Comparison of ENCODE assay signal across 13 mouse cellular contexts in genomic region chr8:10901014-10901413, GRCm38 (mm10).
DNase-seq lines count a peak whose midpoint lies in the region; ATAC-seq and TF ChIP-seq lines count a peak whose summit lies in the region.
"Had no signal": no experiment of that assay in that cellular context is flagged by ENCODE, and none has a peak within 500 bp of the region (broad histone marks: within the 10 kb centered on the region; RNA-seq: fewer than 3 reads in every experiment).

No protein-coding gene starts in this region.

- no peaks in the 10 kb centered on the region for H3K36me3 ChIP-seq in hindbrain, embryonic 10.5 days
- H3K36me3 ChIP-seq in hindbrain, postnatal 0 days (ENCODE audit: insufficient read depth, low read length): no peaks in the 10 kb centered on the region
- no peaks in the 10 kb centered on the region for H3K36me3 ChIP-seq in liver, embryonic 13.5 days
- H3K36me3 ChIP-seq: heart, embryonic 13.5 days; hindbrain, embryonic 15.5 days had no signal

- no peak for TF ChIP-seq POLR2A in bone marrow, adult 2 months (IDR thresholded peaks at IDR 0.05; ENCODE audit: borderline replicate concordance, control insufficient read depth, low read depth, low read length)

- DNase-seq in hindbrain, embryonic 10.5 days (ENCODE audit: low spot score): no peak
- no peak for DNase-seq in hindbrain, postnatal 0 days (ENCODE audit: low spot score)
- peak; percentile 18 for DNase-seq in liver, embryonic 13.5 days
- peak; percentile 5 for DNase-seq in spleen, adult 12 weeks (ENCODE audit: low spot score)
- DNase-seq in cerebellum, adult 9-10 months: no peak
- DNase-seq in neural tube, embryonic 10.5 days (ENCODE audit: extremely low spot score, low spot score): no peak
- DNase-seq in retina, postnatal 1 day: no peak
- DNase-seq: cerebellum, postnatal 14 days; kidney, postnatal 25 days had no signal

- WGBS in hindbrain, embryonic 10.5 days: 77% methylated on average over 3 of the region's 3 CpGs
- WGBS in hindbrain, postnatal 0 days: 85% methylated on average over 3 of the region's 3 CpGs
- WGBS in bone marrow, adult 2 months: under 1% methylated on average over 3 of the region's 3 CpGs
- WGBS in liver, embryonic 13.5 days (ENCODE audit: insufficient replicate concordance): 7% methylated on average over 3 of the region's 3 CpGs

- H3K27me3 ChIP-seq in hindbrain, embryonic 10.5 days (ENCODE audit: insufficient read depth, poor library complexity, severe bottlenecking): peaks cover 21% of the 10 kb centered on the region
- no peaks in the 10 kb centered on the region for H3K27me3 ChIP-seq in hindbrain, postnatal 0 days (ENCODE audit: insufficient read depth, low read length)
- H3K27me3 ChIP-seq in liver, embryonic 13.5 days: peaks cover 11% of the 10 kb centered on the region; the same call in 1 of the 2 replicates
- H3K27me3 ChIP-seq: hindbrain, embryonic 15.5 days had no signal

- H3K9me3 ChIP-seq in hindbrain, embryonic 10.5 days: no peaks in the 10 kb centered on the region
- H3K9me3 ChIP-seq in hindbrain, postnatal 0 days (ENCODE audit: low read length): no peaks in the 10 kb centered on the region
- H3K9me3 ChIP-seq in liver, embryonic 13.5 days (replicated peaks): no peaks in the 10 kb centered on the region
- H3K9me3 ChIP-seq: heart, embryonic 13.5 days; hindbrain, embryonic 15.5 days had no signal

- ATAC-seq in hindbrain, postnatal 0 days: no peak
- peak; percentile 69 for ATAC-seq in liver, embryonic 13.5 days (ENCODE audit: low read depth)

- H3K4me2 ChIP-seq in hindbrain, postnatal 0 days (ENCODE audit: low read depth, low read length): no peak overlapping the region
- H3K4me2 ChIP-seq in liver, embryonic 13.5 days: peak overlapping the region; percentile 19; the same call in 1 of the 2 replicates
- H3K4me2 ChIP-seq: heart, embryonic 13.5 days; hindbrain, embryonic 15.5 days had no signal

- H3K9ac ChIP-seq in hindbrain, postnatal 0 days (replicated peaks; ENCODE audit: low read length): no peak overlapping the region
- H3K9ac ChIP-seq in liver, embryonic 13.5 days: 0 out of 2 replicates have a peak overlapping the region, but pooled peaks have one; percentile 2
- H3K9ac ChIP-seq: heart, embryonic 13.5 days; hindbrain, embryonic 15.5 days had no signal

- 0 out of 2 replicates have a peak overlapping the region, but pooled peaks have one; percentile 24 for H3K27ac ChIP-seq in hindbrain, embryonic 10.5 days
- H3K27ac ChIP-seq in hindbrain, postnatal 0 days: no peak overlapping the region
- peak overlapping the region; percentile 41; the same call in 1 of the 2 replicates for H3K27ac ChIP-seq in bone marrow, adult 2 months (ENCODE audit: control insufficient read depth, insufficient read depth, low read depth, low read length, poor library complexity)
- H3K27ac ChIP-seq in liver, embryonic 13.5 days: no peak overlapping the region
- H3K27ac ChIP-seq: heart, embryonic 13.5 days; hindbrain, embryonic 15.5 days had no signal

- H3K4me1 ChIP-seq in hindbrain, embryonic 10.5 days (replicated peaks): peaks cover 38% of the 10 kb centered on the region
- H3K4me1 ChIP-seq in hindbrain, postnatal 0 days (ENCODE audit: insufficient read depth, low read length): peaks cover 12% of the 10 kb centered on the region
- peaks cover 7% of the 10 kb centered on the region for H3K4me1 ChIP-seq in bone marrow, adult 2 months (ENCODE audit: control insufficient read depth, insufficient read depth, low read length)
- H3K4me1 ChIP-seq in liver, embryonic 13.5 days (replicated peaks): peaks cover 19% of the 10 kb centered on the region

- H3K4me3 ChIP-seq in hindbrain, embryonic 10.5 days: no peak overlapping the region
- no peak overlapping the region for H3K4me3 ChIP-seq in hindbrain, postnatal 0 days (ENCODE audit: low read length)
- H3K4me3 ChIP-seq in bone marrow, adult 2 months (replicated peaks; ENCODE audit: control insufficient read depth, low read depth, low read length): no peak overlapping the region
- no peak overlapping the region for H3K4me3 ChIP-seq in liver, embryonic 13.5 days (replicated peaks)
- H3K4me3 ChIP-seq: heart, embryonic 13.5 days; hindbrain, embryonic 15.5 days; myocyte had no signal

- TF ChIP-seq CTCF in hindbrain, postnatal 0 days (IDR thresholded peaks at IDR 0.05; ENCODE audit: low read depth): no peak
- no peak for TF ChIP-seq CTCF in bone marrow, adult 2 months (IDR thresholded peaks at IDR 0.05; ENCODE audit: control insufficient read depth, insufficient read depth, low read length)

Comparison
In these comparisons a context has a peak if more than half of its experiments do, and no peak if none do; other contexts are left out.
1. H3K27ac ChIP-seq: peak in hindbrain, embryonic 10.5 days (single experiment) and bone marrow, adult 2 months (single experiment); none in hindbrain, postnatal 0 days (single experiment) and liver, embryonic 13.5 days (single experiment).
2. DNase-seq: peak in liver, embryonic 13.5 days (single experiment) and spleen, adult 12 weeks (single experiment); none in hindbrain, embryonic 10.5 days (single experiment), hindbrain, postnatal 0 days (single experiment), cerebellum, adult 9-10 months (single experiment), neural tube, embryonic 10.5 days (single experiment) and retina, postnatal 1 day (single experiment).